ENCODE assay signal across 18 mouse cellular contexts in genomic region chr3:45593561-45593960, GRCm38 (mm10).
"Had no signal": no experiment of that assay in that cellular context is flagged by ENCODE, and none has a peak within 500 bp of the region (broad histone marks: within the 10 kb centered on the region; RNA-seq: fewer than 3 reads in every experiment).

No protein-coding gene starts in this region.

- H3K27ac ChIP-seq: limb, embryonic 12.5 days; limb, embryonic 15.5 days; liver, embryonic 14.5 days; macrophage; midbrain, embryonic 10.5 days; midbrain, embryonic 13.5 days had no signal

- H3K9ac ChIP-seq: limb, embryonic 12.5 days; limb, embryonic 15.5 days; liver, embryonic 14.5 days; liver, postnatal 0 days; lung, embryonic 14.5 days; midbrain, embryonic 13.5 days had no signal

- H3K4me2 ChIP-seq: limb, embryonic 12.5 days; limb, embryonic 15.5 days; liver, embryonic 11.5 days; lung, embryonic 14.5 days; midbrain, embryonic 13.5 days had no signal

- H3K4me3 ChIP-seq: limb, embryonic 12.5 days; limb, embryonic 15.5 days; midbrain, embryonic 10.5 days; midbrain, embryonic 13.5 days had no signal

- ATAC-seq: liver, postnatal 0 days; lung, postnatal 0 days; midbrain, embryonic 13.5 days; midbrain, embryonic 16.5 days had no signal

- H3K9me3 ChIP-seq: limb, embryonic 12.5 days; limb, embryonic 15.5 days; midbrain, embryonic 10.5 days; midbrain, embryonic 13.5 days had no signal

- H3K27me3 ChIP-seq: limb, embryonic 12.5 days; limb, embryonic 15.5 days; midbrain, embryonic 13.5 days had no signal

- DNase-seq: kidney, adult 9 months; kidney, postnatal 14 days; kidney, postnatal 4 days; left cerebral cortex, postnatal 4 days; liver, postnatal 0 days; lung, embryonic 14.5 days; right cerebral cortex, postnatal 25 days; thymus, adult 18-20 months; thymus, postnatal 36 days had no signal

- H3K4me1 ChIP-seq: limb, embryonic 12.5 days; limb, embryonic 15.5 days; midbrain, embryonic 10.5 days; midbrain, embryonic 13.5 days had no signal

- H3K36me3 ChIP-seq: limb, embryonic 12.5 days; limb, embryonic 15.5 days; midbrain, embryonic 10.5 days; midbrain, embryonic 13.5 days had no signal
